Mouse (Mus musculus) kidney, embryonic 15.5 days (tissue): Measurements from ENCODE around the gene Wdr27. TPM values are rescaled to one million over a fixed set of nuclear protein-coding genes. Genes with fewer than 3 reads are reported as not detected.

Experiments used
- ATAC-seq: fragments of 200-750 bp; cut with Nextera tagmentation; replicated peaks from 2 replicates; pipeline ENCODE4 v1.8.0; 2017; ENCODE audit warnings: moderate TSS enrichment; ENCODE audit not compliant: low FRiP score
- H3K27ac ChIP-seq: fragments of 300-500 bp; sonication (generic); 2 replicates; pipeline ENCODE4 v1.5.1; 2015; ENCODE audit warnings: mild to moderate bottlenecking, inconsistent platforms
- H3K27me3 ChIP-seq: fragments of 300-500 bp; sonication (generic); 2 replicates; pipeline ENCODE4 v1.6.1; 2015; ENCODE audit warnings: inconsistent platforms
- H3K36me3 ChIP-seq: fragments of 300-500 bp; sonication (generic); 2 replicates; pipeline ENCODE4 v1.6.1; 2015; ENCODE audit warnings: inconsistent platforms
- H3K4me1 ChIP-seq: fragments of 300-500 bp; sonication (generic); 2 replicates; pipeline ENCODE4 v1.6.1; 2015; ENCODE audit warnings: inconsistent platforms
- H3K4me2 ChIP-seq: fragments of 300-500 bp; sonication (generic); 2 replicates; pipeline ENCODE4 v1.6.1; 2015; ENCODE audit warnings: moderate library complexity, mild to moderate bottlenecking, inconsistent platforms
- H3K4me3 ChIP-seq: fragments of 300-500 bp; sonication (generic); replicated peaks from 2 replicates; pipeline ENCODE4 v1.5.1; 2015; ENCODE audit warnings: mild to moderate bottlenecking, inconsistent platforms
- H3K9ac ChIP-seq: fragments of 300-500 bp; sonication (generic); 2 replicates; pipeline ENCODE4 v1.6.1; 2015; ENCODE audit warnings: mild to moderate bottlenecking, inconsistent platforms
- H3K9me3 ChIP-seq: fragments of 300-500 bp; sonication (generic); replicated peaks from 2 replicates; pipeline ENCODE4 v1.6.1; 2016; ENCODE audit warnings: inconsistent platforms
- WGBS: fragments of 180-500 bp; shearing (Covaris S2); methylation state at CpG from one replicate; pipeline ENCODE4 v1.1.7; 2015; ENCODE audit warnings: mixed read lengths; 5-methylcytosine and 5-hydroxymethylcytosine counted together
- polyA plus RNA-seq: library from polyadenylated mRNA; unstranded; fragments of >200 nt; fragmentation: Nextera tagmentation; extraction: Ambion mirVana; gene quantifications from 2 replicates; pipeline ENCODE4 v1.2.1, GENCODE M21; 2015

Gene Wdr27
- polyA plus RNA-seq, 1 experiment from 2014 or later, result 6.8 TPM

GRCm38 (mm10) chr17:14806808-14807207, 136.2 kb downstream of the Wdr27 start:
- H3K4me3 ChIP-seq, result no peak overlapping the region
- H3K36me3 ChIP-seq, result no peaks in the 10 kb centered on the region
- no peak for ATAC-seq
- H3K27me3 ChIP-seq, result no peaks in the 10 kb centered on the region
- no peaks in the 10 kb centered on the region for H3K4me1 ChIP-seq
- no peak overlapping the region for H3K4me2 ChIP-seq
- no peak overlapping the region for H3K27ac ChIP-seq
- WGBS, result 92% methylated on average over 7 of the region's 7 CpGs
- H3K9me3 ChIP-seq, result no peaks in the 10 kb centered on the region
- no peak overlapping the region for H3K9ac ChIP-seq

- Histone ChIP-seq H3K9ac (no peak overlapping the region), H3K36me3 (no peaks in the 10 kb centered on the region), H3K4me1 (no peaks in the 10 kb centered on the region), H3K4me2 (no peak overlapping the region), H3K4me3 (no peak overlapping the region), H3K27me3 (no peaks in the 10 kb centered on the region), H3K27ac (no peak overlapping the region), H3K9me3 (no peaks in the 10 kb centered on the region)
- WGBS, result 83% methylated on average over 4 of the region's 4 CpGs
- ATAC-seq, result no peak
Measured at GRCm38 (mm10) chr17:14799243-14799642, 143.7 kb downstream of the Wdr27 start.

DNA sequence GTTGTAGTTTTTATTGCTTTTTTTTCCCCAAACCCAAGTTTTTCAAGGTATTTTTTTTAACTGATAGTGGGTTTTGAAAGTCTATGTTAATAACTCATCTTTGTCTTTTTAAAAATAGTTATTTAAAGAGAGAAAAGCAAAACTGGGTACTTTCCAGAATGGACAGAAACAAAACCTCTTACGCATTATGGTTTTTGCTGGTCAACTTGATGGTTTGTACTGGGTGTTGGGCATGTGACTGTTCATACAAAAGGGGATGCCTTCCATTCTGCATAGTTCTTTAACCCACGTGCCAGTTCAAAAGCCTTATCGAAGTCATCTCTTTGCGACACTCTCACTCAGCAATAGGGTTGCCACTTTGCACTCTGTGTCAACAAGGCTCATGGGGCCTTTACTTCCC, 147.9 kb downstream of the Wdr27 start:
- 95% methylated on average over 4 of the region's 4 CpGs for WGBS
- Histone ChIP-seq H3K9ac (no peak overlapping the region), H3K27me3 (no peaks in the 10 kb centered on the region), H3K4me1 (no peaks in the 10 kb centered on the region), H3K4me2 (no peak overlapping the region), H3K4me3 (no peak overlapping the region), H3K27ac (no peak overlapping the region), H3K9me3 (no peaks in the 10 kb centered on the region), H3K36me3 (no peaks in the 10 kb centered on the region)
- no peak for ATAC-seq

GRCm38 (mm10) chr17:14779356-14779755, 163.6 kb downstream of the Wdr27 start:
- H3K27ac ChIP-seq, result no peak overlapping the region
- no peak overlapping the region for H3K4me3 ChIP-seq
- no peaks in the 10 kb centered on the region for H3K9me3 ChIP-seq
- no peak overlapping the region for H3K4me2 ChIP-seq
- 90% methylated on average over 5 of the region's 5 CpGs for WGBS
- no peaks in the 10 kb centered on the region for H3K27me3 ChIP-seq
- H3K9ac ChIP-seq, result no peak overlapping the region
- no peaks in the 10 kb centered on the region for H3K36me3 ChIP-seq
- ATAC-seq, result no peak
- no peaks in the 10 kb centered on the region for H3K4me1 ChIP-seq

DNA sequence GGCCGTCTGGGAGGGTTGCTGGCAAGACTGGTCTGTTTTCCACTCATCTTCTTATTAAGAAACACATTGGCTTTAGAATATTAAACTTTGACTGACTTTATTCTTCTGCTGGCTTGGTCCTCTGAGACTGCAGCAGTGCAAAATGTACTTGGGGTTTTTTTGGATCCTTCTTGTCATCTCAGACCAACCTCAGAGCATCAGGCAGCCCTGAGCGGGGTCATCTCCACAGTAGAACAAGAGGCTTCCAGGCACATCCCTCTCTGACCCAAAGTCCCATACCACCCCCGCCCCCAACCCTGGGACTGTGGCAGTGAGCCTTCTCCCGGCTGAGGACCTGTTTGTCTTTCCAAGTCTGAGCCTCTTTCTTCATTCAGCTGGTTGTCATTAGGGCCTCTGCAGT, 171.6 kb downstream of the Wdr27 start:
- Histone ChIP-seq H3K9me3 (no peaks in the 10 kb centered on the region), H3K4me2 (no peak overlapping the region), H3K36me3 (no peaks in the 10 kb centered on the region), H3K4me3 (no peak overlapping the region), H3K9ac (no peak overlapping the region), H3K4me1 (no peaks in the 10 kb centered on the region), H3K27me3 (no peaks in the 10 kb centered on the region), H3K27ac (no peak overlapping the region)
- no peak for ATAC-seq
- WGBS, result 73% methylated on average over 4 of the region's 4 CpGs

DNA sequence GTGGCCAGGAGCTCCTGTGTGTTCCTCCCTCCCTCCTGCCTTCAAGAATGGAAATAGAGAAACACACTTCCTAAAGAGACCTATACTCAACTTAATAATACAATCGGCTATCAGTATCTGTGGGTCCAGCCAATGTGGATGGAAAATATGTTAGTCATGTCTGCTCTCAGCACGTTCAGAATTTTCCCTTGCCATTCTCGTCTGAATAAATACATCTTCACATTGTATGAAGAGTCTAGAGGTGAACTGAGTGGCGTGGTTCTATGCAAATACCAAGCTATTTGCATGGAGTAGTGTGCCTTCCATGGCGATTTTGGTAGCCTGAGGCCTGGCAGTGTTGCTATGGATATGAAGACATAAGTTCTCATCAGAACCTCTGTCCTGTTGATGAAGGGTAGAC, 172.6 kb downstream of the Wdr27 start:
- WGBS, result 80% methylated on average over 5 of the region's 5 CpGs
- no peaks in the 10 kb centered on the region for H3K4me1 ChIP-seq
- ATAC-seq, result no peak

More for the DNA sequence above, 172.6 kb downstream of the Wdr27 start:
- Histone ChIP-seq H3K27ac (no peak overlapping the region), H3K27me3 (no peaks in the 10 kb centered on the region), H3K36me3 (no peaks in the 10 kb centered on the region), H3K4me3 (no peak overlapping the region), H3K4me2 (no peak overlapping the region), H3K9ac (no peak overlapping the region), H3K9me3 (no peaks in the 10 kb centered on the region)

Other genes with a start within 250 kb of the Wdr27 start
- 24.0 and 25.5 TPM in 2 replicates for gene Thbs2, start 248.9 kb downstream of the Wdr27 start, polyA plus RNA-seq
- 34.4 and 34.7 TPM in 2 replicates for gene 1600012H06Rik, start within 50 bp of the Wdr27 start, polyA plus RNA-seq
- 26.0 and 26.9 TPM in 2 replicates for gene Phf10, start 18.1 kb upstream of the Wdr27 start, polyA plus RNA-seq
- gene 9030025P20Rik, start 35.3 kb upstream of the Wdr27 start, polyA plus RNA-seq, result 8.3 and 9.1 TPM in 2 replicates
- 0.69 TPM in 1 of 2 replicates, not detected in the other for gene Gm3417, start 35.6 kb upstream of the Wdr27 start, polyA plus RNA-seq
- gene Gm3435, start 67.0 kb upstream of the Wdr27 start, polyA plus RNA-seq, result 5.9 and 8.4 TPM in 2 replicates
- 84.1 and 89.2 TPM in 2 replicates for gene Ermard, start 98.0 kb upstream of the Wdr27 start, polyA plus RNA-seq
- gene Tcte3, start 98.3 kb upstream of the Wdr27 start, polyA plus RNA-seq, result 0.64 TPM in 1 of 2 replicates, not detected in the other
- 4.0 and 4.1 TPM in 2 replicates for gene Gm3448, start 98.4 kb upstream of the Wdr27 start, polyA plus RNA-seq